8 mouse cellular contexts compared by ENCODE assay signal in the genomic region with DNA sequence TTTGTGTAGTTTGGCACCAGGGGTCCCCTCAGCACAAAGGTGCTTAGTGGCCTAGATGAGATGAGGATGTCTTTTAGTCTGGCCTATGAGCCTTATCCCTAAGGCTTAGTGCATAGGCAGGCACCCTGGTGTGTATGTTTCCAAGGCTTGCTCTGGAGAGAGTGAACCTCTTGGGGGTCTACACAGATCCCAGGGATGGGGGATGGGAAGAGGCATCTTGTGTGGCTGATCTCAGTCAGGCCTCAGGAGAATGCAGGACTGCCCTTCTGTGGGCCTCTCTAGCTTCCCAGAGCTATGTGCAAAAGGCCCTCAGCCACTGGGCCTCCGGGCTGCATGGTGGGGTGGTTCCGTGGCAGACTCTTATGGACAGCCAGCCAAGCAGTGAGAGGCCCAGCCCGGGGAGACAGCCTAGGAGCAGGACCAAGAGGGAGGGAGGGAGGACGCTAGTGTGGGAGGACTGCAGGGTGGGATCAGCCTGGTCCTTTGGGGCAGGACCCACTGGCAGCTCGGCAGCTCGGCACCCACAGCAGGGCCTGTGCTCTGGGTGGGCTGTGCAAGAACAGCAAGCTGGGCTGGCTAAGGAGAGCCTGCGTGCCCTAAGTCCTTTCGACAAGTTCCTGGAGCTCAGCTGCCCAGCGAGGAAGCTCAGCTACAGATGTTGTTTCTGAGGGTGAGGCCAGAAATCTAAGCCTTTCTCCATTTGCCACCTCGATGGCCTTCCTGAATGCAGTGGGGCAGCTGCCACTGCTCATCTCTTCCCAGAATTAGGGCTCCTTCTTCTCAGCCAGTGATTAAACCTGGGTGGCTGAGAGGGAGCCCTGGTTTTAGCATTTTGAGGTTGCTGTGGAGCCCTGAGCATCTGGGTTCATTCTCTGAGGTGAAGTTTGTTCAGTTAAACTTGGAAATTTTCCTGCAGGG. TPM values are rescaled to one million over a fixed set of nuclear protein-coding genes. Genes with fewer than 3 reads are reported as not detected.
DNase-seq lines count a peak whose midpoint lies in the region; ATAC-seq and TF ChIP-seq lines count a peak whose summit lies in the region.

No protein-coding gene starts in this region.

- H3K27me3 ChIP-seq in forebrain, embryonic 10.5 days (ENCODE audit: poor library complexity, severe bottlenecking): no peaks in the 10 kb centered on the region
- no peaks in the 10 kb centered on the region for H3K27me3 ChIP-seq in forebrain, embryonic 16.5 days (replicated peaks; ENCODE audit: control insufficient read depth, insufficient read depth, low read length)
- no peaks in the 10 kb centered on the region for H3K27me3 ChIP-seq in embryonic facial prominence, embryonic 14.5 days (replicated peaks; ENCODE audit: control insufficient read depth, insufficient read depth, low read length)
- H3K27me3 ChIP-seq in liver, embryonic 11.5 days (replicated peaks; ENCODE audit: control insufficient read depth, insufficient read depth, low read length): no peaks in the 10 kb centered on the region
- no peaks in the 10 kb centered on the region for H3K27me3 ChIP-seq in thymus, adult 2 months (ENCODE audit: control insufficient read depth, insufficient read depth, low read length)

- H3K9ac ChIP-seq in forebrain, embryonic 16.5 days (replicated peaks; ENCODE audit: low read depth, low read length): no peak overlapping the region
- H3K9ac ChIP-seq in embryonic facial prominence, embryonic 14.5 days (ENCODE audit: low read depth, low read length): peak overlapping the region; percentile 43
- no peak overlapping the region for H3K9ac ChIP-seq in liver, embryonic 11.5 days (ENCODE audit: low read depth, low read length)

- H3K4me2 ChIP-seq in forebrain, embryonic 16.5 days (ENCODE audit: low read length): no peak overlapping the region
- peak overlapping the region; percentile 21 for H3K4me2 ChIP-seq in embryonic facial prominence, embryonic 14.5 days (ENCODE audit: low read depth, low read length)
- H3K4me2 ChIP-seq in liver, embryonic 11.5 days: no peak overlapping the region

- ATAC-seq in forebrain, embryonic 16.5 days: no peak
- no peak for ATAC-seq in embryonic facial prominence, embryonic 14.5 days (ENCODE audit: low read depth)
- ATAC-seq in liver, embryonic 11.5 days (replicated peaks; ENCODE audit: low FRiP score): no peak

- peak overlapping the region; percentile 64 for H3K27ac ChIP-seq in forebrain, embryonic 10.5 days
- no peak overlapping the region for H3K27ac ChIP-seq in forebrain, embryonic 16.5 days (ENCODE audit: low read length)
- H3K27ac ChIP-seq in embryonic facial prominence, embryonic 14.5 days (replicated peaks; ENCODE audit: low read depth, low read length): peak overlapping the region; percentile 78
- peak overlapping the region; percentile 33; the same call in 1 of the 2 replicates for H3K27ac ChIP-seq in liver, embryonic 11.5 days (ENCODE audit: low read depth, low read length)
- no peak overlapping the region for H3K27ac ChIP-seq in thymus, adult 2 months (ENCODE audit: control insufficient read depth, insufficient read depth, low read length)

- H3K4me3 ChIP-seq in forebrain, embryonic 10.5 days: no peak overlapping the region
- no peak overlapping the region for H3K4me3 ChIP-seq in forebrain, embryonic 16.5 days (replicated peaks; ENCODE audit: low read length)
- H3K4me3 ChIP-seq in embryonic facial prominence, embryonic 14.5 days (ENCODE audit: low read depth, low read length): no peak overlapping the region
- no peak overlapping the region for H3K4me3 ChIP-seq in liver, embryonic 11.5 days (ENCODE audit: low read depth, low read length)
- no peak overlapping the region for H3K4me3 ChIP-seq in thymus, adult 2 months (ENCODE audit: control insufficient read depth, insufficient read depth, low read length)

- no peak for TF ChIP-seq POLR2A in thymus, adult 2 months (IDR thresholded peaks at IDR 0.05; ENCODE audit: control insufficient read depth, extremely low read depth, insufficient read depth, low read length, poor library complexity)

- peaks cover 38% of the 10 kb centered on the region for H3K4me1 ChIP-seq in forebrain, embryonic 10.5 days
- H3K4me1 ChIP-seq in forebrain, embryonic 16.5 days (replicated peaks; ENCODE audit: control insufficient read depth, insufficient read depth, low read length): peaks cover 35% of the 10 kb centered on the region
- peaks cover 35% of the 10 kb centered on the region for H3K4me1 ChIP-seq in embryonic facial prominence, embryonic 14.5 days (ENCODE audit: control insufficient read depth, insufficient read depth, low read length)
- peaks cover 66% of the 10 kb centered on the region for H3K4me1 ChIP-seq in liver, embryonic 11.5 days (replicated peaks; ENCODE audit: control insufficient read depth, insufficient read depth, low read length)
- peaks cover 24% of the 10 kb centered on the region for H3K4me1 ChIP-seq in thymus, adult 2 months (replicated peaks; ENCODE audit: control insufficient read depth, insufficient read depth, low read length)

- TF ChIP-seq CTCF in thymus, adult 2 months (IDR thresholded peaks at IDR 0.05; ENCODE audit: borderline replicate concordance, control insufficient read depth, extremely low read depth, insufficient read depth, low read length, poor library complexity): no peak

- WGBS in forebrain, embryonic 10.5 days: 68% methylated on average over 10 of the region's 10 CpGs
- 59% methylated on average over 10 of the region's 10 CpGs for WGBS in forebrain, embryonic 16.5 days
- 48% methylated on average over 9 of the region's 10 CpGs for WGBS in embryonic facial prominence, embryonic 14.5 days
- WGBS in liver, embryonic 11.5 days: 64% methylated on average over 10 of the region's 10 CpGs
- 77% methylated on average over 10 of the region's 10 CpGs for WGBS in thymus, adult 2 months

- no peak for DNase-seq in forebrain, embryonic 10.5 days (ENCODE audit: extremely low spot score, low spot score)
- peak; percentile 50 for DNase-seq in embryonic facial prominence, embryonic 14.5 days (ENCODE audit: low spot score)
- DNase-seq in heart, postnatal 14 days: peak; percentile 67 to 68
- DNase-seq in liver, embryonic 11.5 days (ENCODE audit: low spot score): no peak
- DNase-seq in retina, embryonic 14.5 days (ENCODE audit: low spot score): peak; percentile 34
- DNase-seq in thymus, adult 2 months: no peak
- no peak for DNase-seq in adrenal gland, adult 2 months

- peaks cover 17% of the 10 kb centered on the region for H3K36me3 ChIP-seq in forebrain, embryonic 10.5 days (replicated peaks)
- H3K36me3 ChIP-seq in forebrain, embryonic 16.5 days (ENCODE audit: control insufficient read depth, insufficient read depth): no peaks in the 10 kb centered on the region
- peaks cover 14% of the 10 kb centered on the region; the same call in 1 of the 2 replicates for H3K36me3 ChIP-seq in embryonic facial prominence, embryonic 14.5 days (ENCODE audit: control insufficient read depth, insufficient read depth, low read length)
- peaks cover 7% of the 10 kb centered on the region for H3K36me3 ChIP-seq in liver, embryonic 11.5 days (ENCODE audit: control insufficient read depth, insufficient read depth, low read length)
- H3K36me3 ChIP-seq in thymus, adult 2 months (ENCODE audit: control insufficient read depth, insufficient read depth, low read length): no peaks in the 10 kb centered on the region

- intact Hi-C loops in heart, postnatal 14 days (cut with DNase I): no loop called here

- H3K9me3 ChIP-seq in forebrain, embryonic 10.5 days: no peaks in the 10 kb centered on the region
- H3K9me3 ChIP-seq in forebrain, embryonic 16.5 days (ENCODE audit: control insufficient read depth, low read length): no peaks in the 10 kb centered on the region
- H3K9me3 ChIP-seq in embryonic facial prominence, embryonic 14.5 days (ENCODE audit: control insufficient read depth, low read length): no peaks in the 10 kb centered on the region
- H3K9me3 ChIP-seq in liver, embryonic 11.5 days (ENCODE audit: control insufficient read depth, low read length): no peaks in the 10 kb centered on the region

RNA-seq across cellular contexts. Expression of a gene that starts 5.5 kb away (rescaled TPM):
- 73.3 and 78.8 TPM in 2 replicates for polyA plus RNA-seq in forebrain, embryonic 10.5 days (2016; fragmentation: Nextera tagmentation; extraction: Ambion mirVana)
- polyA plus RNA-seq in forebrain, embryonic 16.5 days (2015; fragmentation: Nextera tagmentation; extraction: Ambion mirVana): 83.7 and 99.3 TPM in 2 replicates
- 114 and 123 TPM in 2 replicates for polyA plus RNA-seq in embryonic facial prominence, embryonic 14.5 days (2014; fragmentation: Nextera tagmentation; extraction: Ambion mirVana)
- total RNA-seq in heart, postnatal 14 days (2021): 100 to 1,000 TPM; 169 to 170 TPM
- polyA plus RNA-seq in liver, embryonic 11.5 days (2014; fragmentation: Nextera tagmentation; extraction: Ambion mirVana): 68.4 and 70.1 TPM in 2 replicates
- 133 and 139 TPM in 2 replicates for polyA plus RNA-seq in thymus, adult 2 months (2012; rRNA removed)
- total RNA-seq in adrenal gland, adult 2 months (2021): 100 to 1,000 TPM; 219 to 227 TPM
- polyA plus RNA-seq in adrenal gland, adult 2 months (2012; rRNA removed): 128 and 143 TPM in 2 replicates

RNA-seq across cellular contexts. Expression of a gene that starts 43.8 kb away (rescaled TPM):
- polyA plus RNA-seq in forebrain, embryonic 10.5 days (2016; fragmentation: Nextera tagmentation; extraction: Ambion mirVana): 38.8 and 39.3 TPM in 2 replicates
- 39.1 and 40.2 TPM in 2 replicates for polyA plus RNA-seq in forebrain, embryonic 16.5 days (2015; fragmentation: Nextera tagmentation; extraction: Ambion mirVana)
- polyA plus RNA-seq in embryonic facial prominence, embryonic 14.5 days (2014; fragmentation: Nextera tagmentation; extraction: Ambion mirVana): 28.7 and 32.7 TPM in 2 replicates
- 10 to 100 TPM; 53.0 to 62.2 TPM for total RNA-seq in heart, postnatal 14 days (2021)
- polyA plus RNA-seq in liver, embryonic 11.5 days (2014; fragmentation: Nextera tagmentation; extraction: Ambion mirVana): 33.9 and 35.1 TPM in 2 replicates
- polyA plus RNA-seq in thymus, adult 2 months (2012; rRNA removed): 58.0 and 58.1 TPM in 2 replicates
- 10 to 100 TPM; 12.8 to 15.9 TPM for total RNA-seq in adrenal gland, adult 2 months (2021)
- polyA plus RNA-seq in adrenal gland, adult 2 months (2012; rRNA removed): 22.5 and 27.7 TPM in 2 replicates

RNA-seq across cellular contexts. Expression of a gene that starts 43.8 kb away (rescaled TPM):
- 41.9 and 42.0 TPM in 2 replicates for polyA plus RNA-seq in forebrain, embryonic 10.5 days (2016; fragmentation: Nextera tagmentation; extraction: Ambion mirVana)
- polyA plus RNA-seq in forebrain, embryonic 16.5 days (2015; fragmentation: Nextera tagmentation; extraction: Ambion mirVana): 109 and 139 TPM in 2 replicates
- polyA plus RNA-seq in embryonic facial prominence, embryonic 14.5 days (2014; fragmentation: Nextera tagmentation; extraction: Ambion mirVana): 111 TPM in 2 replicates
- 10 to 100 TPM; 29.0 to 31.8 TPM for total RNA-seq in heart, postnatal 14 days (2021)
- 39.3 and 44.4 TPM in 2 replicates for polyA plus RNA-seq in liver, embryonic 11.5 days (2014; fragmentation: Nextera tagmentation; extraction: Ambion mirVana)
- polyA plus RNA-seq in thymus, adult 2 months (2012; rRNA removed): 456 and 516 TPM in 2 replicates
- total RNA-seq in adrenal gland, adult 2 months (2021): 100 to 1,000 TPM; 111 to 179 TPM
- 202 and 253 TPM in 2 replicates for polyA plus RNA-seq in adrenal gland, adult 2 months (2012; rRNA removed)

RNA-seq across cellular contexts. Expression of a gene that starts 56.9 kb away (rescaled TPM):
- 2.8 and 3.7 TPM in 2 replicates for polyA plus RNA-seq in forebrain, embryonic 10.5 days (2016; fragmentation: Nextera tagmentation; extraction: Ambion mirVana)
- 56.2 and 65.7 TPM in 2 replicates for polyA plus RNA-seq in forebrain, embryonic 16.5 days (2015; fragmentation: Nextera tagmentation; extraction: Ambion mirVana)
- polyA plus RNA-seq in embryonic facial prominence, embryonic 14.5 days (2014; fragmentation: Nextera tagmentation; extraction: Ambion mirVana): 3.8 and 4.6 TPM in 2 replicates
- total RNA-seq in heart, postnatal 14 days (2021): not detected
- polyA plus RNA-seq in liver, embryonic 11.5 days (2014; fragmentation: Nextera tagmentation; extraction: Ambion mirVana): not detected in 2 replicates
- polyA plus RNA-seq in thymus, adult 2 months (2012; rRNA removed): 0.05 TPM in 1 of 2 replicates, not detected in the other
- not detected for total RNA-seq in adrenal gland, adult 2 months (2021)
- polyA plus RNA-seq in adrenal gland, adult 2 months (2012; rRNA removed): 0.06 and 0.48 TPM in 2 replicates

Comparison
In these comparisons a context has a peak if more than half of its experiments do, and no peak if none do; other contexts are left out.
1. H3K27ac ChIP-seq: peak in forebrain, embryonic 10.5 days (single experiment), embryonic facial prominence, embryonic 14.5 days (single experiment) and liver, embryonic 11.5 days (single experiment); none in forebrain, embryonic 16.5 days (single experiment) and thymus, adult 2 months (single experiment).
2. DNase-seq: peak in embryonic facial prominence, embryonic 14.5 days (single experiment), heart, postnatal 14 days (2 of 2) and retina, embryonic 14.5 days (single experiment); none in forebrain, embryonic 10.5 days (single experiment), liver, embryonic 11.5 days (single experiment), thymus, adult 2 months (single experiment) and adrenal gland, adult 2 months (single experiment).